Mouse (Mus musculus): ENCODE results near the gene Celf6.

DNA sequence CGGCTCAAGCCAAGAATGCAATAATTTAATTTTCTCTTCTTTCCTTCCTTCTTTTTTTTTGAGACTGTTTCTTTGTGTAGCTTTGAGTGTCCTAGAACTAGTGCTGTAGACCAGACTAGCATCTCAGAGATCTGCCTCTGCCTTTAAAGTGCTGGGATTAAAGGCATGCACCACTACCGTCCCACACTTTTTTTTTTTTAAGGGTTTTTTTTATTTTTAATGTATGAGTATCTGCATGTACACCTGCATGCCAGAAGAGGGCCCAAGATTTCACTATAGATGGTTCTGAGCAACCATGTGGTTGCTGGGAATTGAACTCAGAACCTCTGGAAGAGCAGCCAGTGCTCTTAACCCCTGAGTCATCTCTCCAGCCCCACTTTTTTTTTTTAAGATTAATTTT is 38.1 kb downstream of the Celf6 start:
- TF ChIP-seq CTCF (IDR thresholded peaks at IDR 0.05; ENCODE audit: low read depth, low read length) (no peak), GATA1 (IDR thresholded peaks at IDR 0.05; ENCODE audit: borderline replicate concordance, low read length) (no peak), TAL1 (conservative IDR thresholded peaks at IDR 0.05; ENCODE audit: low read depth, low read length) (no peak), POLR2AphosphoS5 (IDR thresholded peaks at IDR 0.05; ENCODE audit: insufficient replicate concordance, low read depth, low read length) (no peak), GATA2 (IDR thresholded peaks at IDR 0.05; ENCODE audit: borderline replicate concordance, low read depth, low read length) (no peak)
